Mouse (Mus musculus) ES-Bruce4 (cell line): ENCODE data around the gene Nrg3.

Experiments
- CTCF ChIP-seq: IDR thresholded peaks from one replicate; pipeline ENCODE4 v1.8.1; 2011; ENCODE audit warnings: low read depth, low read length
- POLR2A ChIP-seq: IDR thresholded peaks from one replicate; pipeline ENCODE4 v1.8.1; 2011; ENCODE audit warnings: low read length; ENCODE audit not compliant: insufficient read depth

GRCm38 (mm10) chr14:39117977-39118376 lies 354.9 kb downstream of the Nrg3 start:
- TF ChIP-seq POLR2A, result no peak
- no peak for TF ChIP-seq CTCF
